Mouse (Mus musculus) hindbrain, embryonic 15.5 days (tissue): ENCODE data around the gene Disp3. TPM values are rescaled to one million over a fixed set of nuclear protein-coding genes. Genes with fewer than 3 reads are reported as not detected.

Source experiments
- ATAC-seq: fragments of 200-750 bp; cut with Nextera tagmentation; 2 replicates; pipeline ENCODE4 v1.8.0; 2017; ENCODE audit warnings: low read depth, moderate number of reproducible peaks, moderate TSS enrichment; ENCODE audit not compliant: low FRiP score
- H3K27ac ChIP-seq: fragments of 300-500 bp; sonication (generic); replicated peaks from 2 replicates; pipeline ENCODE4 v1.5.1; 2015; ENCODE audit warnings: mild to moderate bottlenecking, inconsistent platforms
- H3K27me3 ChIP-seq: fragments of 300-500 bp; sonication (generic); 2 replicates; pipeline ENCODE4 v1.6.1; 2015; ENCODE audit warnings: control low read depth, inconsistent platforms
- H3K36me3 ChIP-seq: fragments of 300-500 bp; sonication (generic); 2 replicates; pipeline ENCODE4 v1.6.1; 2015; ENCODE audit warnings: control low read depth, inconsistent platforms
- H3K4me1 ChIP-seq: fragments of 300-500 bp; sonication (generic); replicated peaks from 2 replicates; pipeline ENCODE4 v1.6.1; 2015; ENCODE audit warnings: control low read depth, inconsistent platforms
- H3K4me2 ChIP-seq: fragments of 300-500 bp; sonication (generic); 2 replicates; pipeline ENCODE4 v1.6.1; 2015; ENCODE audit warnings: moderate library complexity, mild to moderate bottlenecking, inconsistent platforms
- H3K4me3 ChIP-seq: fragments of 300-500 bp; sonication (generic); 2 replicates; pipeline ENCODE4 v1.5.1; 2015; ENCODE audit warnings: mild to moderate bottlenecking, inconsistent platforms
- H3K9ac ChIP-seq: fragments of 300-500 bp; sonication (generic); 2 replicates; pipeline ENCODE4 v1.6.1; 2015; ENCODE audit warnings: inconsistent platforms
- H3K9me3 ChIP-seq: fragments of 300-500 bp; sonication (generic); 2 replicates; pipeline ENCODE4 v1.6.1; 2016; ENCODE audit warnings: control low read depth, inconsistent platforms
- WGBS: fragments of 180-500 bp; shearing (Covaris S2); methylation state at CpG from one replicate; pipeline ENCODE4 v1.1.7; 2015; 5-methylcytosine and 5-hydroxymethylcytosine counted together
- polyA plus RNA-seq: library from polyadenylated mRNA; unstranded; fragments of >200 nt; fragmentation: Nextera tagmentation; extraction: Ambion mirVana; gene quantifications from 2 replicates; pipeline ENCODE4 v1.2.1, GENCODE M21; 2015

The Disp3 gene
- polyA plus RNA-seq, result 13.3 and 15.3 TPM in 2 replicates

- under 1% methylated on average over 54 of the region's 54 CpGs for WGBS
- Histone ChIP-seq H3K4me3 (peak within 1 kb of the TSS; percentile 57), H3K36me3 (no peaks in the 10 kb centered on the region), H3K4me1 (peaks cover 78% of the 10 kb centered on the region), H3K27me3 (no peaks in the 10 kb centered on the region), H3K9ac (peak within 1 kb of the TSS; percentile 68), H3K9me3 (no peaks in the 10 kb centered on the region), H3K4me2 (peak within 1 kb of the TSS; percentile 71), H3K27ac (peak within 1 kb of the TSS; percentile 77)
- ATAC-seq, result peak; percentile 65
Observed at GRCm38 (mm10) chr4:148287476-148288054, at the start of gene Disp3. Gene Disp3 (minus strand): TSS chr4:148287965.

GRCm38 (mm10) chr4:148330269-148330668 lies 42.5 kb upstream of the Disp3 start:
- WGBS, result 66% methylated on average over 2 of the region's 2 CpGs
- ATAC-seq, result no peak

GRCm38 (mm10) chr4:148329431-148329830 lies 41.7 kb upstream of the Disp3 start:
- ATAC-seq, result no peak
- no peaks in the 10 kb centered on the region for H3K9me3 ChIP-seq
- no peak overlapping the region for H3K9ac ChIP-seq
- no peak overlapping the region for H3K4me2 ChIP-seq
- no peak overlapping the region for H3K4me3 ChIP-seq
- H3K36me3 ChIP-seq, result no peaks in the 10 kb centered on the region
- H3K4me1 ChIP-seq, result peaks cover 49% of the 10 kb centered on the region
- no peak overlapping the region for H3K27ac ChIP-seq
- 29% methylated on average over 11 of the region's 11 CpGs for WGBS
- H3K27me3 ChIP-seq, result no peaks in the 10 kb centered on the region

More at GRCm38 (mm10) chr4:148330269-148330668, 42.5 kb upstream of the Disp3 start:
- no peaks in the 10 kb centered on the region for H3K36me3 ChIP-seq
- no peaks in the 10 kb centered on the region for H3K9me3 ChIP-seq
- no peak overlapping the region for H3K9ac ChIP-seq
- no peaks in the 10 kb centered on the region for H3K27me3 ChIP-seq
- H3K4me3 ChIP-seq, result no peak overlapping the region
- no peak overlapping the region for H3K4me2 ChIP-seq
- H3K4me1 ChIP-seq, result peaks cover 43% of the 10 kb centered on the region
- no peak overlapping the region for H3K27ac ChIP-seq

- no peak for ATAC-seq
- WGBS, result 65% methylated on average over 1 of the region's 1 CpGs
- Histone ChIP-seq H3K27ac (no peak overlapping the region; the same call in 1 of the 2 replicates), H3K4me2 (no peak overlapping the region), H3K36me3 (no peaks in the 10 kb centered on the region), H3K9me3 (no peaks in the 10 kb centered on the region), H3K9ac (no peak overlapping the region), H3K4me3 (no peak overlapping the region), H3K4me1 (peaks cover 45% of the 10 kb centered on the region), H3K27me3 (no peaks in the 10 kb centered on the region)
Observed at GRCm38 (mm10) chr4:148328237-148328636, 40.5 kb upstream of the Disp3 start.

- H3K27me3 ChIP-seq, result no peaks in the 10 kb centered on the region
- peak overlapping the region; percentile 21 for H3K4me3 ChIP-seq
- peak overlapping the region; percentile 51 for H3K4me2 ChIP-seq
- WGBS, result 7% methylated on average over 19 of the region's 19 CpGs
- peak overlapping the region; percentile 58 for H3K27ac ChIP-seq
- H3K9me3 ChIP-seq, result no peaks in the 10 kb centered on the region
- peaks cover 50% of the 10 kb centered on the region for H3K4me1 ChIP-seq
- H3K9ac ChIP-seq, result no peak overlapping the region
- peak; percentile 72 for ATAC-seq
- H3K36me3 ChIP-seq, result no peaks in the 10 kb centered on the region
Observed at GRCm38 (mm10) chr4:148327266-148327997, 39.7 kb upstream of the Disp3 start.

- H3K9me3 ChIP-seq, result no peaks in the 10 kb centered on the region
- no peak overlapping the region for H3K9ac ChIP-seq
- H3K36me3 ChIP-seq, result no peaks in the 10 kb centered on the region
- peaks cover 56% of the 10 kb centered on the region for H3K4me1 ChIP-seq
- no peak for ATAC-seq
- no peak overlapping the region for H3K4me3 ChIP-seq
- H3K27me3 ChIP-seq, result no peaks in the 10 kb centered on the region
- 41% methylated on average over 8 of the region's 8 CpGs for WGBS
- H3K4me2 ChIP-seq, result peak overlapping the region; percentile 51; the same call in 1 of the 2 replicates
- H3K27ac ChIP-seq, result no peak overlapping the region
Observed at GRCm38 (mm10) chr4:148326791-148327190, 39.0 kb upstream of the Disp3 start.

GRCm38 (mm10) chr4:148325951-148326350 lies 38.2 kb upstream of the Disp3 start:
- WGBS, result 92% methylated on average over 3 of the region's 3 CpGs
- Histone ChIP-seq H3K9ac (no peak overlapping the region), H3K4me3 (no peak overlapping the region), H3K9me3 (no peaks in the 10 kb centered on the region), H3K4me1 (peaks cover 63% of the 10 kb centered on the region), H3K4me2 (no peak overlapping the region), H3K27me3 (no peaks in the 10 kb centered on the region), H3K27ac (no peak overlapping the region), H3K36me3 (no peaks in the 10 kb centered on the region)
- ATAC-seq, result no peak

GRCm38 (mm10) chr4:148325057-148325456 lies 37.3 kb upstream of the Disp3 start:
- WGBS, result 13% methylated on average over 2 of the region's 2 CpGs
- Histone ChIP-seq H3K27me3 (no peaks in the 10 kb centered on the region), H3K9ac (no peak overlapping the region), H3K36me3 (no peaks in the 10 kb centered on the region), H3K4me3 (no peak overlapping the region), H3K27ac (no peak overlapping the region), H3K4me2 (no peak overlapping the region), H3K9me3 (no peaks in the 10 kb centered on the region), H3K4me1 (peaks cover 58% of the 10 kb centered on the region)
- ATAC-seq, result no peak

GRCm38 (mm10) chr4:148322152-148322551 lies 34.4 kb upstream of the Disp3 start:
- Histone ChIP-seq H3K9me3 (no peaks in the 10 kb centered on the region), H3K4me2 (no peak overlapping the region), H3K27ac (no peak overlapping the region), H3K36me3 (no peaks in the 10 kb centered on the region), H3K4me3 (no peak overlapping the region), H3K4me1 (peaks cover 49% of the 10 kb centered on the region), H3K27me3 (no peaks in the 10 kb centered on the region), H3K9ac (no peak overlapping the region)
- 15% methylated on average over 10 of the region's 10 CpGs for WGBS
- no peak for ATAC-seq

GRCm38 (mm10) chr4:148319366-148319765 lies 31.6 kb upstream of the Disp3 start:
- no peak for ATAC-seq
- Histone ChIP-seq H3K27ac (no peak overlapping the region), H3K36me3 (no peaks in the 10 kb centered on the region), H3K4me1 (peaks cover 43% of the 10 kb centered on the region), H3K4me2 (no peak overlapping the region), H3K9ac (no peak overlapping the region), H3K4me3 (no peak overlapping the region), H3K9me3 (no peaks in the 10 kb centered on the region), H3K27me3 (no peaks in the 10 kb centered on the region)
- 43% methylated on average over 12 of the region's 12 CpGs for WGBS

- no peak overlapping the region for H3K9ac ChIP-seq
- H3K9me3 ChIP-seq, result no peaks in the 10 kb centered on the region
- no peak overlapping the region for H3K4me3 ChIP-seq
- H3K27ac ChIP-seq, result 0 out of 2 replicates have a peak overlapping the region, but pooled peaks have one; percentile 10
- no peak for ATAC-seq
- H3K4me1 ChIP-seq, result peaks cover 46% of the 10 kb centered on the region
- 55% methylated on average over 16 of the region's 16 CpGs for WGBS
- no peaks in the 10 kb centered on the region for H3K27me3 ChIP-seq
- H3K4me2 ChIP-seq, result no peak overlapping the region
- H3K36me3 ChIP-seq, result no peaks in the 10 kb centered on the region
Observed at GRCm38 (mm10) chr4:148315377-148316175, 27.8 kb upstream of the Disp3 start.

GRCm38 (mm10) chr4:148314396-148314795 lies 26.6 kb upstream of the Disp3 start:
- Histone ChIP-seq H3K4me2 (no peak overlapping the region), H3K27me3 (no peaks in the 10 kb centered on the region), H3K27ac (peak overlapping the region; percentile 40; the same call in 1 of the 2 replicates), H3K9ac (no peak overlapping the region), H3K4me3 (no peak overlapping the region), H3K4me1 (peaks cover 43% of the 10 kb centered on the region), H3K36me3 (no peaks in the 10 kb centered on the region), H3K9me3 (no peaks in the 10 kb centered on the region)
- ATAC-seq, result 0 out of 2 replicates have a peak, but pooled peaks have one; percentile 10
- 35% methylated on average over 10 of the region's 10 CpGs for WGBS
